Mouse (Mus musculus) limb, embryonic 12.5 days (tissue): ENCODE data around the gene Cdkl4. TPM values are rescaled to one million over a fixed set of nuclear protein-coding genes. Genes with fewer than 3 reads are reported as not detected.
"Not testable (repeated sequence)": the region's sequence is repeated elsewhere in the genome, so short reads cannot be mapped to it uniquely, and the experiment has no call there.

ENCODE experiments used
- ATAC-seq: fragments of 200-750 bp; cut with Nextera tagmentation; 2 replicates; pipeline ENCODE4 v1.8.0; 2017; ENCODE audit warnings: low read depth, moderate TSS enrichment; ENCODE audit not compliant: insufficient number of reproducible peaks, insufficient read depth, low FRiP score, low TSS enrichment
- H3K27ac ChIP-seq: fragments of 300-500 bp; sonication (generic); 2 replicates; pipeline ENCODE4 v1.5.1; 2016; ENCODE audit warnings: mild to moderate bottlenecking, moderate library complexity
- H3K27me3 ChIP-seq: fragments of 300-500 bp; sonication (generic); 2 replicates; pipeline ENCODE4 v1.6.1; 2016; ENCODE audit warnings: mild to moderate bottlenecking, moderate library complexity
- H3K36me3 ChIP-seq: fragments of 300-500 bp; sonication (generic); 2 replicates; pipeline ENCODE4 v1.6.1; 2016; ENCODE audit warnings: mild to moderate bottlenecking, moderate library complexity
- H3K4me1 ChIP-seq: fragments of 300-500 bp; sonication (generic); replicated peaks from 2 replicates; pipeline ENCODE4 v1.6.1; 2016
- H3K4me2 ChIP-seq: fragments of 300-500 bp; sonication (generic); 2 replicates; pipeline ENCODE4 v1.6.1; 2016; ENCODE audit warnings: mild to moderate bottlenecking, moderate library complexity
- H3K4me3 ChIP-seq: fragments of 300-500 bp; sonication (generic); replicated peaks from 2 replicates; pipeline ENCODE4 v1.5.1; 2016; ENCODE audit warnings: mild to moderate bottlenecking
- H3K9ac ChIP-seq: fragments of 300-500 bp; sonication (generic); replicated peaks from 2 replicates; pipeline ENCODE4 v1.6.1; 2016; ENCODE audit warnings: mild to moderate bottlenecking, moderate library complexity
- H3K9me3 ChIP-seq: fragments of 300-500 bp; sonication (generic); 2 replicates; pipeline ENCODE4 v1.6.1; 2016; ENCODE audit warnings: mild to moderate bottlenecking, moderate library complexity
- WGBS: fragments of 180-500 bp; shearing (Covaris S2); methylation state at CpG from one replicate; pipeline ENCODE4 v1.1.7; 2016; 5-methylcytosine and 5-hydroxymethylcytosine counted together
- polyA plus RNA-seq: library from polyadenylated mRNA; unstranded; fragments of >200 nt; fragmentation: Nextera tagmentation; extraction: Ambion mirVana; gene quantifications from 2 replicates; pipeline ENCODE4 v1.2.1, GENCODE M21; 2016

The Cdkl4 gene
- polyA plus RNA-seq, 1 experiment from 2014 or later = 1.1 TPM

GRCm38 (mm10) chr17:80578041-80578440 is 428 bp upstream of the Cdkl4 start:
- no peak overlapping the region for H3K4me3 ChIP-seq
- H3K9me3 ChIP-seq = no peaks in the 10 kb centered on the region
- no peak for ATAC-seq
- H3K4me1 ChIP-seq = peaks cover 13% of the 10 kb centered on the region
- H3K27me3 ChIP-seq = no peaks in the 10 kb centered on the region
- H3K4me2 ChIP-seq = no peak overlapping the region
- H3K36me3 ChIP-seq = peaks cover 23% of the 10 kb centered on the region
- WGBS = 93% methylated on average over 1 of the region's 1 CpGs
- no peak overlapping the region for H3K9ac ChIP-seq
- no peak overlapping the region for H3K27ac ChIP-seq

DNA sequence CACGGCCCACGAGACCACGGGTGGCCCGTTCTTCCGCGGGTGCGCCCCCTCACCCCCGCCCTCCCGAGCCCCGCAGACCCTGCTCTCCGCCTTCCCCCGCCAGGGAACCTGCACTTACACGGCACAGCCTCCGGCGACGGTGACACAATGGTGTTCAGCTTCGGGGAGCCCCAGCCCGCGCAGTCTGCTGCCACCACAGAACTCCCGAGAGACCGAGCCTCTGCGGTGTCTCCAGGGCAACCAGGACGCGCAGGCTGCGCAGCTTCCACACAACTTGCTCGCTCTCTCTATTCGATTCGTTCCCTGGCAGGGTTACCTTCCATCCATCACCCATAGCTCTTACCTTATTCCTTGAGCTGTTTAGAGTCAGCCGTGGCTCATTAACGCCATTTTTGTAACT is 399 bp downstream of the Cdkl4 start:
- Histone ChIP-seq H3K4me2 (peak overlapping the region; percentile 97), H3K27me3 (no peaks in the 10 kb centered on the region), H3K9me3 (no peaks in the 10 kb centered on the region), H3K9ac (peak overlapping the region; percentile 60), H3K27ac (no peak overlapping the region), H3K4me3 (peak overlapping the region; percentile 53), H3K4me1 (peaks cover 13% of the 10 kb centered on the region), H3K36me3 (peaks cover 18% of the 10 kb centered on the region)
- WGBS = under 1% methylated on average over 30 of the region's 30 CpGs
- peak; percentile 66 for ATAC-seq

GRCm38 (mm10) chr17:80575008-80575407 is 2.6 kb downstream of the Cdkl4 start:
- H3K27me3 ChIP-seq = no peaks in the 10 kb centered on the region
- peaks cover 3% of the 10 kb centered on the region for H3K36me3 ChIP-seq
- H3K9ac ChIP-seq = no peak overlapping the region
- H3K4me1 ChIP-seq = peaks cover 13% of the 10 kb centered on the region
- no peaks in the 10 kb centered on the region for H3K9me3 ChIP-seq
- 77% methylated on average over 7 of the region's 7 CpGs for WGBS
- ATAC-seq = no peak
- H3K27ac ChIP-seq = no peak overlapping the region
- H3K4me3 ChIP-seq = no peak overlapping the region
- no peak overlapping the region for H3K4me2 ChIP-seq

DNA sequence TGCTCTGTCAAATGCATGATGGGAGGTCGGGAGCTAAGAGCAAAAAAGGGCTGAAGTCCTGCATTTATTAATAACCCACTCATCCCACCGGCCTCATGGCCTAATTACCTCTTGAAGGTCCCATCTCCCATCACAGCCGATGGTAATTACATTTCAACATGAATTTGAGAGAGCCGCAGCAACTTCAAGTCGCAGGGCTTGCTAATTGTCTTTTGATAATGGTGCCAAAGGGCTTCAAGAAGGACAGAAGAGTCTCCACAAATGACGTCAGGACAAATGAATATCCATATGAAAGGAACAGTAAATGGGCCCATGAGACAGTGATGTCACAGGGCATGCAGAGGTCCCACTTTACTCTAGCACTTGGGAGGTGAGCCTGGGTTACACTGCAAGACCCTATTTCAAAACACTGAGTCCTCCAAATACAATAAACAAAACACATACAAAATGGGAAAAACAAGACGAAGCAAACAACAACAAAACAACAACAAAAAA is 3.1 kb downstream of the Cdkl4 start:
- Histone ChIP-seq H3K36me3 (no peaks in the 10 kb centered on the region), H3K4me3 (no peak overlapping the region), H3K4me1 (peaks cover 13% of the 10 kb centered on the region), H3K9me3 (no peaks in the 10 kb centered on the region), H3K27ac (no peak overlapping the region), H3K9ac (no peak overlapping the region), H3K27me3 (no peaks in the 10 kb centered on the region), H3K4me2 (no peak overlapping the region)
- WGBS = 82% methylated on average over 7 of the region's 7 CpGs
- ATAC-seq = no peak

GRCm38 (mm10) chr17:80572187-80572935 is 5.3 kb downstream of the Cdkl4 start:
- Histone ChIP-seq H3K27ac (no peak overlapping the region), H3K36me3 (no peaks in the 10 kb centered on the region), H3K4me2 (no peak overlapping the region), H3K27me3 (no peaks in the 10 kb centered on the region), H3K9me3 (peaks cover 2% of the 10 kb centered on the region; the same call in 1 of the 2 replicates), H3K9ac (no peak overlapping the region), H3K4me3 (no peak overlapping the region), H3K4me1 (peaks cover 9% of the 10 kb centered on the region)
- 96% methylated on average over 13 of the region's 13 CpGs for WGBS
- no peak for ATAC-seq

GRCm38 (mm10) chr17:80571460-80571859 is 6.2 kb downstream of the Cdkl4 start:
- H3K36me3 ChIP-seq = no peaks in the 10 kb centered on the region

GRCm38 (mm10) chr17:80569718-80570117 is 7.9 kb downstream of the Cdkl4 start:
- not testable (repeated sequence) for ATAC-seq, H3K27me3 ChIP-seq, H3K36me3 ChIP-seq, H3K27ac ChIP-seq, H3K4me3 ChIP-seq, H3K4me1 ChIP-seq, H3K9ac ChIP-seq, H3K4me2 ChIP-seq
- peaks cover 20% of the 10 kb centered on the region; the same call in 1 of the 2 replicates for H3K9me3 ChIP-seq
- 88% methylated on average over 1 of the region's 2 CpGs for WGBS

More at GRCm38 (mm10) chr17:80571460-80571859, 6.2 kb downstream of the Cdkl4 start:
- peaks cover 7% of the 10 kb centered on the region; the same call in 1 of the 2 replicates for H3K9me3 ChIP-seq
- H3K4me2 ChIP-seq = no peak overlapping the region
- no peaks in the 10 kb centered on the region for H3K4me1 ChIP-seq
- H3K4me3 ChIP-seq = no peak overlapping the region
- ATAC-seq = no peak
- H3K27ac ChIP-seq = no peak overlapping the region
- 93% methylated on average over 4 of the region's 4 CpGs for WGBS
- no peaks in the 10 kb centered on the region for H3K27me3 ChIP-seq
- H3K9ac ChIP-seq = no peak overlapping the region

- H3K36me3 ChIP-seq = peaks cover 7% of the 10 kb centered on the region; the same call in 1 of the 2 replicates
- H3K27me3 ChIP-seq = no peaks in the 10 kb centered on the region
- 93% methylated on average over 6 of the region's 6 CpGs for WGBS
- H3K4me1 ChIP-seq = no peaks in the 10 kb centered on the region
- ATAC-seq = no peak
- H3K9ac ChIP-seq = no peak overlapping the region
- H3K4me2 ChIP-seq = no peak overlapping the region
- peaks cover 20% of the 10 kb centered on the region; the same call in 1 of the 2 replicates for H3K9me3 ChIP-seq
- no peak overlapping the region for H3K27ac ChIP-seq
- H3K4me3 ChIP-seq = no peak overlapping the region
Measured at GRCm38 (mm10) chr17:80568842-80569601, 8.6 kb downstream of the Cdkl4 start.

DNA sequence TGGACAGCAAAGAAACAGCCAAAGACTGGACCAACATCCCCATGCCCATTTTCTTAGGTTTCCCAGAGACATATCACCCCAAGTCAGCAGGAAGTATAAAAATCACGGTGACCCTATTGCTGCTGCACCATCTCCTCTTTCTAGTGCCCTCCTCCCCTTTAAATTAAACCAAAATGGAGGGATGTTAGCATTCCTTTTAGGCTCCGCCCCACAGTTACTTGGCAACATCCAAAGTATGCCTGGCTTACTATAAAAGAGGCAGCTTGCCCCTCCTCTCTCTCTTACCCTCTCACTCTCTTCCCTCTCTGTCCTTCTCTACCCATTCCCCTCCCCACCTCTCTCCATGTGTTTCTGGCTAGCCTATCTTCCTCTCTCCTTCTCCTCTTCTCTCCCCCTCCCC is 9.2 kb downstream of the Cdkl4 start:
- no peaks in the 10 kb centered on the region for H3K4me1 ChIP-seq
- no peak overlapping the region for H3K9ac ChIP-seq
- H3K27ac ChIP-seq = no peak overlapping the region
- 81% methylated on average over 2 of the region's 2 CpGs for WGBS
- peaks cover 20% of the 10 kb centered on the region; the same call in 1 of the 2 replicates for H3K9me3 ChIP-seq
- H3K36me3 ChIP-seq = peaks cover 7% of the 10 kb centered on the region; the same call in 1 of the 2 replicates
- no peaks in the 10 kb centered on the region for H3K27me3 ChIP-seq
- ATAC-seq = no peak
- H3K4me3 ChIP-seq = no peak overlapping the region
- H3K4me2 ChIP-seq = no peak overlapping the region

- WGBS = 74% methylated on average over 3 of the region's 3 CpGs
- Histone ChIP-seq H3K4me3 (no peak overlapping the region), H3K27me3 (no peaks in the 10 kb centered on the region), H3K36me3 (peaks cover 7% of the 10 kb centered on the region; the same call in 1 of the 2 replicates), H3K4me2 (no peak overlapping the region), H3K27ac (no peak overlapping the region), H3K9me3 (peaks cover 20% of the 10 kb centered on the region; the same call in 1 of the 2 replicates), H3K4me1 (no peaks in the 10 kb centered on the region), H3K9ac (no peak overlapping the region)
- no peak for ATAC-seq
Measured at GRCm38 (mm10) chr17:80564611-80564924, 13.0 kb downstream of the Cdkl4 start.
